Mouse (Mus musculus) midbrain, embryonic 13.5 days (tissue): ENCODE measurements around the gene Dis3l2. TPM values are rescaled to one million over a fixed set of nuclear protein-coding genes. Genes with fewer than 3 reads are reported as not detected.

Experiments used
- ATAC-seq: fragments of 200-750 bp; cut with Nextera tagmentation; 2 replicates; pipeline ENCODE4 v1.8.0; 2017; ENCODE audit warnings: mild to moderate bottlenecking, moderate TSS enrichment, moderate library complexity
- H3K27ac ChIP-seq: fragments of 300-500 bp; sonication (generic); 2 replicates; pipeline ENCODE4 v1.5.1; 2015; ENCODE audit warnings: inconsistent platforms, mild to moderate bottlenecking, moderate library complexity
- H3K27me3 ChIP-seq: fragments of 300-500 bp; sonication (generic); 2 replicates; pipeline ENCODE4 v1.6.1; 2015; ENCODE audit warnings: mild to moderate bottlenecking, inconsistent platforms
- H3K36me3 ChIP-seq: fragments of 300-500 bp; sonication (generic); 2 replicates; pipeline ENCODE4 v1.6.1; 2015; ENCODE audit warnings: mild to moderate bottlenecking, inconsistent platforms
- H3K4me1 ChIP-seq: fragments of 300-500 bp; sonication (generic); replicated peaks from 2 replicates; pipeline ENCODE4 v1.6.1; 2015; ENCODE audit warnings: inconsistent platforms
- H3K4me2 ChIP-seq: fragments of 300-500 bp; sonication (generic); replicated peaks from 2 replicates; pipeline ENCODE4 v1.6.1; 2015; ENCODE audit warnings: moderate library complexity, mild to moderate bottlenecking, inconsistent platforms
- H3K4me3 ChIP-seq: fragments of 300-500 bp; sonication (generic); replicated peaks from 2 replicates; pipeline ENCODE4 v1.5.1; 2015; ENCODE audit warnings: mild to moderate bottlenecking, inconsistent platforms
- H3K9ac ChIP-seq: fragments of 300-500 bp; sonication (generic); replicated peaks from 2 replicates; pipeline ENCODE4 v1.6.1; 2015; ENCODE audit warnings: mild to moderate bottlenecking, inconsistent platforms
- H3K9me3 ChIP-seq: fragments of 300-500 bp; sonication (generic); 2 replicates; pipeline ENCODE4 v1.6.1; 2016; ENCODE audit warnings: mild to moderate bottlenecking, inconsistent platforms
- WGBS: fragments of 180-500 bp; shearing (Covaris S2); methylation state at CpG from one replicate; pipeline ENCODE4 v1.1.7; 2015; 5-methylcytosine and 5-hydroxymethylcytosine counted together
- polyA plus RNA-seq: library from polyadenylated mRNA; unstranded; fragments of >200 nt; fragmentation: Nextera tagmentation; extraction: Ambion mirVana; gene quantifications from 2 replicates; pipeline ENCODE4 v1.2.1, GENCODE M21; 2015

Dis3l2 gene
- polyA plus RNA-seq, 1 experiment from 2014 or later = 43.2 TPM

DNA sequence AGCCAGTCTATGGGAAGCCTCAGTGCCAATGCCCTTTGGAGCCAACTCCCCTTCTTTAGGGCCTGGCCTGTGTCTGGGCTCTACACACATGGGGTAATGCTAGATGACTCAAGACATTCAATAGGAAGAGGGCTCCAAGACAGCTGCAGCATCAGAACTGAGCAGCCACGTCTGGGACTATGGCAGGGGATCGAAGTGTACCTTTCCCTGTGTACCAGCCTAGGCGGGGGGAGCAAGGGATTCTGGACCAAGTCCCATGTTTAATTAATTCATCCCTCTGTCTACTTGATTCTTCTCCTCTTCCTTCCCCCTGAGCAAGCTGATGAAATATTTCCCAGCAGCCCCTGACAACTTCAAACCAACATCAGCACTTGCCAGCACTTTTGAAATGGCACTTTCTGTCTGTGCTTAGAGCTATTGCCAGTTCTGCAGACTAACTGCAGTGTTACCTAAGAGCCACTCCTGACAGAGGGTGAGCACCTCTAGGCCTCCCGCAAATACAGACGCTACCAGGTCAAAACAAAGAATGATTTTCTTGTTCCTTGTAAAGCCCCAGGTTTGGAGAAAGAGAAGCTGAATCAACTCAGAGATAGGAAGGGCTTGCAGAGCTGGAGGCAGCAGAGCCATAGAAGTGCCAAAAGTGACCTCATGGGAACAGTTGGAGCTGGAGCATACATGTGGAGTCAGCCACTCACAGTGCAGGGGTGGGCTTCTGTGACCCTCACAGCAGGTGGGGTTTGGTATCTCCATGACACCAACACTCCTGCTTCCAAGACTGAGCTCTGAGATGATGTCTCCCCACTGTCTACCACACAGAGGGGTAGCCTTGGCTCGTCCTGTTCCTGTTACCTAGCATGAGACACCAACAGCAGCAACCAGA, 319.9 kb downstream of the Dis3l2 start:
- no peaks in the 10 kb centered on the region for H3K27me3 ChIP-seq
- no peaks in the 10 kb centered on the region for H3K4me1 ChIP-seq
- 87% methylated on average over 6 of the region's 6 CpGs for WGBS
- H3K9ac ChIP-seq = no peak overlapping the region
- no peaks in the 10 kb centered on the region for H3K9me3 ChIP-seq
- H3K4me2 ChIP-seq = no peak overlapping the region
- ATAC-seq = no peak
- H3K27ac ChIP-seq = no peak overlapping the region
- no peak overlapping the region for H3K4me3 ChIP-seq
- peaks cover 9% of the 10 kb centered on the region; the same call in 1 of the 2 replicates for H3K36me3 ChIP-seq

DNA sequence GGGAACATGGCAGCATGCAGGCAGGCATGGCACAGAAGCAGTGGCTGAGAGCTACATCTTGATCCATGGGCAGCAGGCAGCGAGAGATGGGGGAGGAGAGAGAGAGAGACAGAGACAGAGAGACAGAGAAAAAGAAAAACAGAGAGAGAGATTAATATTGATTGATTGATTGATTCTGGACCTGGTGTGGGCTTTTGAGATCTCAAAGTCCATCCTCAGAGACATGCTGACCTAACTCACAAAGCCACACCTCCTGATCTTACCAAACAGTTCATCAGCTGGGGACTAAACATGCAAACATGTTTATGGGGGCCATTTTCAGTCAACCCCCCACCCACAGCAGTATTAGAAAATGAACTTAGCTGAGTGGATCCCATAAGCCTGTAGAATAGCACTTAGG, 321.4 kb downstream of the Dis3l2 start:
- Histone ChIP-seq H3K36me3 (peaks cover 9% of the 10 kb centered on the region; the same call in 1 of the 2 replicates), H3K4me3 (no peak overlapping the region), H3K27me3 (no peaks in the 10 kb centered on the region), H3K9ac (no peak overlapping the region), H3K4me2 (no peak overlapping the region), H3K27ac (no peak overlapping the region), H3K4me1 (no peaks in the 10 kb centered on the region), H3K9me3 (no peaks in the 10 kb centered on the region)
- ATAC-seq = no peak
- whole genome bisulfite sequencing = 74% methylated on average over 1 of the region's 1 CpGs

DNA sequence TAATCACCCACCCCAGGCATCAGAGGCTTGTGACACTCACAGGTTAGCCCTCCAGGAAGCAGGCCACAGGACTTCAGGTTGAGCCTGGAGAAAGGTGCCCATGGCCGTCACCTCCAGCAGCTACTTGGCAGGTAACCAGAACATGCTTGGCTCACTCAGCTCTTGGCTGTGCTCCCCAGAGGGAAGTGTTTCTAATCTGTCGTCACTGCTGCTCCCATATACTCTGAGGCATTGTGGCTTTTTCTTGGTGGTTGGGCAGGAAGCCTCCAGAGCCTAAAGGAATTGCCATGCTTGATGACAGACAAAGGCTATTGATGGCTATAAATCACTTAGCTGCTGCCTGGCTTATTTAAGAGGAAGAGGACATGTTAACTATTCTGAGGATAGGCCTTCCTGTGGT, 325.2 kb downstream of the Dis3l2 start:
- Histone ChIP-seq H3K9ac (no peak overlapping the region), H3K4me2 (no peak overlapping the region), H3K27ac (no peak overlapping the region), H3K4me1 (no peaks in the 10 kb centered on the region), H3K9me3 (no peaks in the 10 kb centered on the region), H3K4me3 (no peak overlapping the region), H3K36me3 (no peaks in the 10 kb centered on the region), H3K27me3 (no peaks in the 10 kb centered on the region)
- ATAC-seq = no peak
- WGBS = 78% methylated on average over 2 of the region's 2 CpGs

DNA sequence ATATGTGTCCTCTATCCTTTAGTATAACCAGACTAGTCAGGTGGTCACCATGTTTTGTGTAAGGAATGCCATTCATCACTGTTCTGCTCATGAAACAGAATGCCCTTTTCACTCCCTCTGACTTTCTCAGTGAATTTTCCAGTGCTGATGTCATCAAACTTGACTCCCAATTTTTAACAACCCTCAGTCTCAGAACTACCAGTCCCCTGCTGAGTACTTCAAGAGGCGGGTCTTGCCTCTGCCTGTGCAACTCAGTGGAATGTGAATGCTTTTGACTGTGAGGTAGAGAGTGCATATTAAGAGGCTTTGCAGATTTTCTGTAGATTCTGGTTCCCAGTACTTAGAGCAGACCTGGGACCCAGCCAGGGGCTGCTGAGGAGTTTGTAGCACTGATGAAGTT, 327.0 kb downstream of the Dis3l2 start:
- ATAC-seq = no peak
- Histone ChIP-seq H3K27me3 (no peaks in the 10 kb centered on the region), H3K9me3 (no peaks in the 10 kb centered on the region), H3K27ac (no peak overlapping the region), H3K36me3 (no peaks in the 10 kb centered on the region), H3K9ac (no peak overlapping the region), H3K4me2 (no peak overlapping the region), H3K4me3 (no peak overlapping the region), H3K4me1 (peaks cover 9% of the 10 kb centered on the region)
- WGBS = 48% methylated on average over 1 of the region's 1 CpGs

DNA sequence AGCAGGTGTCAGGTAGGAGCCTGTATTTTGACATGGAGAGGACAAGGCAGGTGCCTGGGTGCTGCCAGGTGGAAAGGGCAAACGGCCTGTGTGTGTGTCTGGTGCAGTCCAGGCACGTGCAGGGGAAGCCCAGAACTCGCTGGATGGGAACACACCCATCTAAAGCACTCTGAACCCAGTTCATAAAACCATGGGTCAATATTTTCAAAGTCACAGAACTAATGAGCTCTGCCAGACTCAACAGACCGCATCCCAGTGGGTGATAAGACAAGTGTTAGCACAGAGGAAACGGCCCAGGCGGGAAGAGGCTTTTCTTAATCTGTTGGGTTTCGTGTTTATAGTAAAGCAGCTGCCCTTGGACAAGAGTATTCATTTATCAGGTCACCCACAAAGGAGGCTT, 328.9 kb downstream of the Dis3l2 start:
- ATAC-seq = no peak
- 71% methylated on average over 7 of the region's 7 CpGs for WGBS
- no peak overlapping the region for H3K27ac ChIP-seq
- no peaks in the 10 kb centered on the region for H3K27me3 ChIP-seq
- H3K36me3 ChIP-seq = no peaks in the 10 kb centered on the region
- H3K4me2 ChIP-seq = no peak overlapping the region
- H3K9ac ChIP-seq = no peak overlapping the region
- peaks cover 18% of the 10 kb centered on the region for H3K4me1 ChIP-seq
- H3K9me3 ChIP-seq = no peaks in the 10 kb centered on the region
- H3K4me3 ChIP-seq = no peak overlapping the region

DNA sequence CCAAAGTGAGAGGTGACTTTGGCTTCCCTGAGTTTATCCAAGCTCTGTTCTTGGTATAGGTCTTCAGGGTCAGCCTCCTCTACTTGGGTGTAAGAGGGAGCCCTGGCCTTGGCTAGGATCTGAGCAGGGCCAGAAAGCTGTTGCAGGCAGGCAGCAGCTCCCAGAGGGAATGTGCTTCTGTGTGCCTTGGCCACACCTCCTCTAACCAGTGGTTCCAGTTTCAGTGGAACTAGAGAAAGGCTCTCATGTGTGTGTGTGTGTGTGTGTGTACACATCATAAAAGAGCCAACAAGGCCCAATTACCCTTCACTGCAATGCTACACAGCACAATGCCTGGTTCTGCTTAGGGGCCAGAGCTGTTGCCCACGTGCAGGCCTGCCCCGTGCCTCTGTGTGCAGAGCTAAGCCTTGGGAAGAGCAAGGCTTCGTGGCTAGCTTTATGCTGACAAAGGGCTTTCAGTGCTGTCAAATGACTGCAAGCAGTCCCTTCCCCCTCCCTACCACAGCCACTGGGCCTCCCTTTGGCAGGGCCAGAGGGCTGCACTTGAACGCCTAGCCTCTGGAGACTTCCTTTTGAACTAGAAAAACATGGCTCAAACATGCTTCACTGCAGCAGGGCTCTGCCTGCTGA, 332.0 kb downstream of the Dis3l2 start:
- Histone ChIP-seq H3K9me3 (no peaks in the 10 kb centered on the region), H3K4me1 (peaks cover 18% of the 10 kb centered on the region), H3K4me2 (no peak overlapping the region), H3K27me3 (no peaks in the 10 kb centered on the region), H3K4me3 (no peak overlapping the region), H3K9ac (peak overlapping the region; percentile 48), H3K36me3 (no peaks in the 10 kb centered on the region), H3K27ac (peak overlapping the region; percentile 77)
- peak; percentile 75 for ATAC-seq
- WGBS = 6% methylated on average over 4 of the region's 4 CpGs

DNA sequence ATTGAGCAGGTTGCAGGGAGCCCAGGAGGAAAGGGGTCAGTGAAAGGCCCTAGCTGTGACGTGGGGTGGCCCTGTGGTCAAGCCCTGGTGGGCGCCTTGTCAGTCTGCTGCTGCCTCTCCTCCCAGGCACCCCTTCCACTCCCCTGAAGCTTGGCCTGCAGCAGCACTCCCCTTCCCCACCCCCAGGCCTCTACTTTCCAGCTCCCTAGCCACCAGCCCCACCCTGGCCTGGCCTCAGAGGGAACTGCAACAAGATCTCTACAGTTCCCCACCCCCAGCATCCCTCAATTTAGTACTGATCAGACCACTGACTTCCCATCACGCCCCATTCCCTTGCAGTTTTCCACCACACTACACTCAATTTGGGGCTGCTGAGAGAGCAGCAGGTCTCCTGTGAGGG, 332.7 kb downstream of the Dis3l2 start:
- H3K4me3 ChIP-seq = no peak overlapping the region
- H3K4me2 ChIP-seq = no peak overlapping the region
- WGBS = 56% methylated on average over 3 of the region's 3 CpGs
- H3K27ac ChIP-seq = peak overlapping the region; percentile 77
- peak; percentile 41 for ATAC-seq
- 0 out of 2 replicates have a peak overlapping the region, but pooled peaks have one; percentile 48 for H3K9ac ChIP-seq
- H3K4me1 ChIP-seq = peaks cover 18% of the 10 kb centered on the region
- no peaks in the 10 kb centered on the region for H3K36me3 ChIP-seq
- H3K9me3 ChIP-seq = no peaks in the 10 kb centered on the region
- H3K27me3 ChIP-seq = no peaks in the 10 kb centered on the region

DNA sequence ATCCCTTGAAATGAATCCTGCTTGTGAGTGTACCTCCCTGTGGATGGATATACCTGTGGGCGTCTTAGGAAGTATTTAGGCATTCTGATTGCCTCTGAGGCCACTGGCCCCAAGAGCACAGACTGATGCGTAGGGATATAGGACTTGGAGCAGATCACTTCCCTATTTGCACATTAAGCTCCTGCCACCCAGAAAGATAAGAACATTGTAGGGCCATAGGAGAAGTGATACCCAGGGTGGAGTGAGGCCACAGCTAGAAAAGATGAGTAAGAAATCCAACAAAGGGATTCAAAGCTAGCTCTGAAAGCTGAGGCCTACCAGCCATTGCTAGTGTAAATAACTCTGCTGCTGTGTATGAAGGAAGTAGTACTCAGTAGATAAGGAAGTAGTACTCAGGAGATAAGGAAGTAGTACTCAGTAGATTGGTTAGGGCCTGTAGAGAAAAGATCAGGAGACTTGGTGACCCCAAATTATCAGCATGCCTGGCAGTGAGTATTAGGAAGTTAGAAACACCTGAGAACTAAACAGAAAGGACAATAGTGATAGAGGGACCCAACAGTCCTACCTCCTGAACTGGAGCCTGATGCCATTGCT, 335.0 kb downstream of the Dis3l2 start:
- Histone ChIP-seq H3K4me3 (no peak overlapping the region), H3K9ac (no peak overlapping the region), H3K4me2 (no peak overlapping the region), H3K4me1 (peaks cover 18% of the 10 kb centered on the region), H3K36me3 (no peaks in the 10 kb centered on the region), H3K9me3 (no peaks in the 10 kb centered on the region), H3K27me3 (no peaks in the 10 kb centered on the region), H3K27ac (no peak overlapping the region)
- no peak for ATAC-seq
- 85% methylated on average over 2 of the region's 2 CpGs for WGBS

DNA sequence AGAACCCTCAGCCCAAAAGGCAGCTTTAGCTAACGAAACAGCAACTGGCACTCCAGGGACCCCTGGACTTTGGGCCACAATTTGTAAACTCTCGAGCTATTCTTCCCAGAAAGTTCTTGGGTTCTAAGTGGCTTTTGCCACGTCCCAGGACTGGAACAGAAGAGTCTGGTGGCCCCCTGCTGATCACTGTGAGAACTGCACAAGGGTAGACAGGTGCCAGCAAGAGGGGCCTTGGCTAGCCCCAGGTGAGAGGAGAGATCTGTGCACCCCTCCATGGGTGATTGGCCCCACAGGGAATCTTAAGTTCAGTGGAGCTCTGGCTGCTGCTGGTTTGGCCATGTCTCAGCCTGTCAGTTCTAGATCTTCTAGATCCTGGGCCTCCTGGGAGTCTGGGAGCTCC, 337.5 kb downstream of the Dis3l2 start:
- Histone ChIP-seq H3K27me3 (no peaks in the 10 kb centered on the region), H3K9me3 (no peaks in the 10 kb centered on the region), H3K4me3 (no peak overlapping the region), H3K27ac (no peak overlapping the region), H3K9ac (no peak overlapping the region), H3K4me2 (no peak overlapping the region), H3K36me3 (peaks cover 11% of the 10 kb centered on the region), H3K4me1 (peaks cover 5% of the 10 kb centered on the region)
- WGBS = 29% methylated on average over 3 of the region's 3 CpGs
- ATAC-seq = peak; percentile 28; the same call in 1 of the 2 replicates

DNA sequence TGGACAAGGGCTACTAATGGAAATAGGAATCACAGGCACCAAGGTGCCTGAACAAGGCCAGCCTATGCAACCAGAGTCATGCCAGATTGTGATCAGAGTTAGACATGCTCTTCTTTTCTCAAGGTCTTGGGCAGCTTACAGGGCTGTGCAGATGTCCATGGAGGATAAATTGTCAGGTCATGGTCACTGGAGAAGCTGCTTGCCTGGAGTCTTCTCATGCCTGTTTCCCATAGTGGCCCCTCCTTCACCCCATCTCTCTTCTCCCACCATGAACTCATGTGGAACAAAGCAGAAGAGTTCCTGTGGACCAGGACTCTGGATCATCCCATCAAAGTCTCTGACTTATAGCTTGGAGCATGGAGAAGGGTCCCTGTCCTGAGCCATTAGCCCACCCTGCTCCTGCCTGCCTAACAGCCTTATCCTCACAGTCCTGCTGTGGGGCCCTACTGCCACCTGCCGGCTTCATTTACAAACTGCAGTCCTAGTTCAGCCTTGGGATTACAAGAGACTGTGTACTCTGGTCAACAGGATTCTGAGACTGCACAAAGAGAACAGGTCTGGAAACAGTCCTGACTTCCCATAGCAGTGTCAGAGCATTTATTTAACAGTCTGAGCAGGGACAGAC, 338.3 kb downstream of the Dis3l2 start:
- ATAC-seq = peak; percentile 82

DNA sequence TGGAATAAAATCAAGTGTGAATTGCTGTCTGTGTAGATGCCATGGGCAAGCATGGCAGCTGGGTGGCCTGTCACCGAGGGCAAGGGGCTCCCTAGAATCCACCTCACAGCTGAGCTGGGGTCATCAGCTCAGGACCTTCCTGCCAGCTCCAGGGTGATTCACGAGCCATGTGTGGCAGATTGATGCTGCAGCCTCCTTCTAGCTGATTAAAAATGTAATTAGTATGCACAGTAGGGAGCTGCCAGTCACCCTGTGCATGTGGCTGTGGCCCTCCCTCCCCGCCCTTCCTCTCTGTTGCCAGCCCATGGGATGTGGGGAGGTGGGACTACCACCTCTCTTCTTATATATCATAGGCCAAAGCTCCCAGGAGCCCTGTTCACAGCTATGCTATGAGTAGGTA, 346.5 kb downstream of the Dis3l2 start:
- Histone ChIP-seq H3K9me3 (no peaks in the 10 kb centered on the region), H3K27me3 (no peaks in the 10 kb centered on the region), H3K4me1 (peaks cover 14% of the 10 kb centered on the region), H3K27ac (0 out of 2 replicates have a peak overlapping the region, but pooled peaks have one; percentile 30), H3K9ac (no peak overlapping the region), H3K4me2 (no peak overlapping the region), H3K36me3 (peaks cover 40% of the 10 kb centered on the region), H3K4me3 (no peak overlapping the region)
- 50% methylated on average over 3 of the region's 3 CpGs for WGBS
- peak; percentile 73 for ATAC-seq

More for the DNA sequence above, 338.3 kb downstream of the Dis3l2 start:
- H3K4me3 ChIP-seq = no peak overlapping the region
- H3K9ac ChIP-seq = no peak overlapping the region
- H3K4me2 ChIP-seq = no peak overlapping the region
- WGBS = 0% methylated on average over 1 of the region's 1 CpGs
- no peaks in the 10 kb centered on the region for H3K27me3 ChIP-seq
- H3K9me3 ChIP-seq = no peaks in the 10 kb centered on the region
- no peaks in the 10 kb centered on the region for H3K4me1 ChIP-seq
- no peak overlapping the region for H3K27ac ChIP-seq
- H3K36me3 ChIP-seq = peaks cover 13% of the 10 kb centered on the region

DNA sequence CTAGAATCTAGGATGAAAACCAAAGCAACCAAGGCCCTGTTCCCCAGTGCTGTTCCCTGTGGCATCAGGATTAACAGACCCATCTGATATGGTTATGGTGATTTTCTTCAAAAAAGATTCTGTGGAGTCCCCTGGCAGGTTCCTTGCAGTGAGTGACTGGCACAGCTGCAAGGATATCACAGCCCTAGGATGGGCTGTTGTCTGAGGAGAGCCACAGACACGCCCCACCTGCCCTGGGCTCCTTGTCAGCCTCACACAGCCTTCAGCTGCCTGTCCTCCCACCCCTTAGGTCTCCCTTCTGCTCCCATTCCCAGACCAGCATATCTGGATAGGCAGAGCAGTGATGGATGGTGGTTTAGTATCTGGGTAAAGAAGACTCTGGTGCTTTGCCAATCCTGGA, 347.1 kb downstream of the Dis3l2 start:
- Histone ChIP-seq H3K4me3 (no peak overlapping the region), H3K27me3 (no peaks in the 10 kb centered on the region), H3K27ac (peak overlapping the region; percentile 30; the same call in 1 of the 2 replicates), H3K36me3 (peaks cover 35% of the 10 kb centered on the region), H3K9me3 (no peaks in the 10 kb centered on the region), H3K4me2 (no peak overlapping the region), H3K4me1 (peaks cover 14% of the 10 kb centered on the region), H3K9ac (no peak overlapping the region)
- ATAC-seq = no peak
- WGBS = 75% methylated on average over 1 of the region's 1 CpGs
